Mouse (Mus musculus) mouse embryonic stem cell (cell line): ENCODE results near the gene Irf2.

ENCODE experiments used
- in situ Hi-C, 2 experiments: fragments of 300-500 bp; cut with MboI; formaldehyde crosslinking; loops; 1 replicate in 1 of 2; 3 replicates in 1 of 2; pipeline ENCODE4 v1.14.3; 2019 to 2020; ENCODE audit warnings: low sequenced_read_pairs in 2 of 2, low pct_unique_long_range_greater_than_20kb in 1 of 2, mixed read lengths in 1 of 2; ENCODE audit not compliant: unreplicated experiment in 1 of 2

Irf2 gene

GRCm38 (mm10) chr8:46850258-46850897, 110.8 kb downstream of the Irf2 start:
- in situ Hi-C loops, result no loop called here

DNA sequence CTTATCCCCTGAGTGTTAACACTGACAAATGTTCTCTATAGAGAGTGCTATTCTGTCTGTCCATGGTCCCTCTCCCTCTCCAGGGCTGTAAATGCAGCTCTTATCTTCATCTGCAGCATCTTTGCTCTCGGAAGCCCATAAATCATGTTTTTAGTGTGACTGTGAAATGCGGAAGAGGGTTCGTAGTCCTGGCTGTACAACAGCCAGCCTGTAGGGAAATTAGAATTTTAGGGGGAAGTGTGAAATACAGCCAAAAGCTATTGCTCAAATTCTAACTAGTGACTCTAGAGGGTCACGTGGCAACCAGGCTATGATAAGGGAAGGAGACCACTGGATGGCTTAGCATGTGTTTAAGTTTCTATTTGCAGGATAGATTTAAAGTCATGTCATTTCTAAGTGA, 112.0 kb downstream of the Irf2 start:
- in situ Hi-C loops, result no loop called here

DNA sequence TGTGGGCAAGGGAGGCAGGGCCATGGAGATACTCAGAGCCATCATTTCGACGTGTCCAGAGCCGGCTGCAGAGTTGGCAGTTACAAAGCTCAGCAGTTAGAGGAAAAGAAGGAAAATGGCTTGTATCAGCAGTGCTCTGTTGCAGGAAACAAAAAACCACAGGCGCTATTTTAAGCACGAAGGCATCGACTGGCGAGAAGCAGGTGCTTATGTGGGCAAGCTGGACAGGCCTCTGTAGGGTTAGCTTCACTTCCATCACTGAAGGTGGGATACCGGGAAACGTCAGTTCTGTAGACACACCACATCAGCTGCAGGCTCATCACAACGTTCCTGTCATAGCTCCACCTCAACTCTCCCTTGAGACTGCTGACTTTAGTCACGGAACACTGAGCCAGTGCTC, 112.8 kb downstream of the Irf2 start:
- in situ Hi-C loops, result no loop called here

GRCm38 (mm10) chr8:46859164-46859846, 119.8 kb downstream of the Irf2 start:
- in situ Hi-C loops, result no loop called here

DNA sequence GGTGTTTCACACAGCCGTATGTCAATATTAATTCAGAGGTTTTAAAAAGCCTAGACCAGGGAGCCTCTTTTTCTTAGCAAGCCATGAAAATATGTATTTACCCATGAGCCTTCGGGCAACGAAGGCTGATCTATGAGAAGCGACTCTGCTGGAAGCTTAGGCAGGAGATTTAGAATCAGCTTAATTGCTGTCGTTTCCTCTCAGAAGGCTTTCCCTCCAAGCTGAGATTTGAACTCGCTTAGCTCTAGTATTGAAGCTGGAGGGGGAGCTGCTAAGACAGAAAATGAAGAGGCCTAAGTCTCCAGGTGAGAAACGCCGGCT, 120.3 kb downstream of the Irf2 start:
- in situ Hi-C loops, result no loop called here

- in situ Hi-C loops, result no loop called here
Measured at GRCm38 (mm10) chr8:46862508-46862907, 123.0 kb downstream of the Irf2 start.

DNA sequence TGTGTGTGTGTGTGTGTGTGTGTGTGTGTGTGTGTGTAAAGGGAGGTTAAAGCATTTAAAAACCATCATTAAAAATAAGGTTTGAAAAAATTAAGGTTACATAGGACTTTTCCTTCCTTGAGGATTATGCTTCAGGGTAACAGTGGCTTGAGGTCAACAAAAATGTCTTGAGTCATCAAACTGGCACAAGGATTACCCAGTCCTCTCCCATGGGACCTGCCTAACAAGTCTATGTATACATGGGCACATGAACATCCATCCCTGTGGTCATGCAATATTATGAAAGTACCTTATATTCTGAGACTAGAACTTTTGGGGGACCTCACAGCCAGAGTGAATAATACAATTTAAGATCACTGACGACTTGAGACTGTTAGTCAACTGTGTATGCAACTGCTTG, 125.9 kb downstream of the Irf2 start:
- in situ Hi-C loops, result no loop called here

- in situ Hi-C loops, result no loop called here
Measured at GRCm38 (mm10) chr8:46867440-46867839, 127.9 kb downstream of the Irf2 start.

GRCm38 (mm10) chr8:46868346-46869065, 129.0 kb downstream of the Irf2 start:
- in situ Hi-C loops, result no loop called here

DNA sequence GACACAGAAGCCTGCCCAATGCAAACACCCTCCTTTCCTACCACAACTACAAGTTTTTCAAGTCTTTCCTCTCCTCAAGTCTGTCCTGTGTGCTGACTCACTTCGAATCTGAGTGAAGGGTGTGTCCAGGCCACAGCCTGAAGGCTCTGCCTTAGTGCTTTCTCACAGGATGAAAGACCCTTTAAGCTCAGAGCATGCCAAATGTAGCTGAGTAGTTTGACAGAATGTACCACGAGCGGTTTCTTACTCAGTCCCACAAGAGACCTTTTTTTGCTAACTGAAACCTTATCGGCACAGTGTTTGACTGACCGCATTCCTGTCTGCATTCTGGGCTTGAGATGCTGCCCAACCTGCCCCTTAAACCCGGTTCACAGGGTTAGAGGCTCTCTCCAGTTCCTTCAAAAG, 130.0 kb downstream of the Irf2 start:
- in situ Hi-C loops, result no loop called here

GRCm38 (mm10) chr8:46871086-46871485, 131.6 kb downstream of the Irf2 start:
- in situ Hi-C loops, result no loop called here

GRCm38 (mm10) chr8:46875615-46876293, 136.2 kb downstream of the Irf2 start:
- in situ Hi-C loops, result no loop called here

- in situ Hi-C loops, result no loop called here
Measured at GRCm38 (mm10) chr8:46881348-46881747, 141.8 kb downstream of the Irf2 start.

DNA sequence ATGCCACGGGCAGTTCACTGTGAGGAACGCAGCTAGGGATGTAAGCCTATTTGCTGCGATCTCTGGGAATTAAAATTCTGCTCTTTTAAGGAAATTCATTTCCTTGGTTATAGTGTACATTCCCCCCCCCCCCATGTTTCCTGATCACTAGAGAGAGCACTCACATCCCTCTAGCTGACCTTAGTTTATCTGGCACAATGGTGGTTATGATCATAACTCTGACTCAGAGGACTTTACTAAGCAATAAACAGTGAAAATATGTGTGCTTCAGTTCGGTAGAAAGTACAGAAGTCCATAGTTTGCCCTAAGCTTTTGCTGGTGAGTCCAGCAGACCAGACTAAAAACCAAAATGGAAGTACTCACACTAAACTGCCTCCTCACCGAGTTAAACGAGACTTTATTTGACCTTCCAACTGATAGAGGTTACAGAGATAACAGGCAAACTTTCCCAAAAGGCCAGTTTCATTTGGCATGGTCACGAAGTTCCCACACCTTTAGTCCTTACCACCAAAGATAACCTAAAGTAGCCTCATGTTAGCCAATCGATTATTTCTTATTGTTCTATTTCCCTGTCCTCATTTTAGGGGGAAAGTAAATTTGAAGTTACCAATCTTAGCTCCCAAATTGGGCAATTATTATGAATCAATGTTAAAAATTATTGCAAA, 142.4 kb downstream of the Irf2 start:
- in situ Hi-C loops, result no loop called here

DNA sequence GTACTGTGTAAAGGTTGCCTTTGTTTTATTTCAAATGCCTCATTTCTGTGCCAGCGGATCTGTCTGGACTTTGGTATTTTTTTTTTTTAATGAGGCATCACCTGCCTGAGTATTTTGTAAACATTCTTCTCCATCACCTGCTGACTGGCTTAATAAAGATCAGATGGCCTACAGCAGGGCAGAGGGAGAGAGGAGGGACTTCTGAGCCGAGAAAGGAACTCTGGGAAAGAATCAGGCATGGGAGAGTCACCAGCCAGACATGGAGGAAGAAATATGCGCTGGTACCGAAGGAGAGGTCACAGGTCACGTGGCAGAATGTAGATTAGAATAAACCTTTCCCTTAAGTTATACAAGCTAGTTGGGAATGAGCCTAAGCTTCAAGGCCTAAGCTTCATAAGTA, 143.2 kb downstream of the Irf2 start:
- in situ Hi-C loops, result no loop called here

GRCm38 (mm10) chr8:46883232-46884000, 143.9 kb downstream of the Irf2 start:
- in situ Hi-C loops, result no loop called here

GRCm38 (mm10) chr8:46885786-46886185, 146.3 kb downstream of the Irf2 start:
- in situ Hi-C loops, result no loop called here

DNA sequence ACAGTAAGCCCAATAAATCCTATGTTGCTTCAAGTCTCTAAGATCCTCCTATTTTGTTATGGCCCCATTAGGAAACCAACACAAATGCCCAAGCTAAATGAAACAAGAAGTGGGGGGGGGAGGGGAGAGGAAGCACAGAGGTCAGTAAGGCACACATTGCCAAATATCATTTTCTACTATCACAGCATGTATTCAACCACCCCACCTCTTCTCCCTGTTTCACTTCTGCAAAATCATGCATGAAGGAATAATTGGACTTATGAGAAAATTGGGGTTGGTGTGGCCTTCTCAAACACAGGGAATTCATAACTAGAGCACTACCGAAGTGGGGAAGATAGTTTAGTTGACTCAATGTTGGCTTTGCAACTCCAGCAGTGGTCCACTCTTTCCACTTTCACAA, 146.7 kb downstream of the Irf2 start:
- in situ Hi-C loops, result no loop called here
